Mouse (Mus musculus) liver, adult 2 months (tissue): ENCODE results near the gene Gmnn.

Experiments
- CTCF ChIP-seq: fragments of 200-500 bp; IDR thresholded peaks from 2 replicates; pipeline ENCODE4 v1.5.1; 2011; ENCODE audit warnings: low read depth, low read length, control low read depth
- POLR2A ChIP-seq: fragments of 200-500 bp; IDR thresholded peaks from 2 replicates; pipeline ENCODE4 v1.6.1; 2011; ENCODE audit warnings: low read length, control low read depth; ENCODE audit not compliant: insufficient read depth; ENCODE audit errors: extremely low read depth

- TF ChIP-seq POLR2A = no peak
- TF ChIP-seq CTCF = no peak
These were observed 37.9 kb downstream of the Gmnn start for GRCm38 (mm10) chr13:24723699-24724394.
